Mouse (Mus musculus) thymus, adult 2 months (tissue): Measurements from ENCODE around the gene Nme2. TPM values are rescaled to one million over a fixed set of nuclear protein-coding genes. Genes with fewer than 3 reads are reported as not detected.

ENCODE experiments used
- DNase-seq: peaks from one replicate; pipeline ENCODE4 v3.0.0; 2021
- H3K27ac ChIP-seq: fragments of 200-500 bp; 2 replicates; pipeline ENCODE4 v1.5.1; 2012; ENCODE audit warnings: low read length, control low read depth; ENCODE audit not compliant: control insufficient read depth, insufficient read depth
- H3K27me3 ChIP-seq: fragments of 200-500 bp; 2 replicates; pipeline ENCODE4 v1.6.1; 2012; ENCODE audit warnings: mild to moderate bottlenecking, low read length, moderate library complexity, mixed read lengths; ENCODE audit not compliant: control insufficient read depth, insufficient read depth
- H3K36me3 ChIP-seq: fragments of 200-500 bp; 2 replicates; pipeline ENCODE4 v1.6.1; 2012; ENCODE audit warnings: mild to moderate bottlenecking, low read length, moderate library complexity; ENCODE audit not compliant: control insufficient read depth, insufficient read depth
- H3K4me1 ChIP-seq: fragments of 200-500 bp; replicated peaks from 2 replicates; pipeline ENCODE4 v1.6.1; 2012; ENCODE audit warnings: low read length; ENCODE audit not compliant: control insufficient read depth, insufficient read depth
- H3K4me3 ChIP-seq: fragments of 200-500 bp; 2 replicates; pipeline ENCODE4 v1.5.1; 2012; ENCODE audit warnings: mild to moderate bottlenecking, low read length, control low read depth, moderate library complexity; ENCODE audit not compliant: control insufficient read depth, insufficient read depth
- CTCF ChIP-seq: fragments of 200-500 bp; IDR thresholded peaks from 2 replicates; pipeline ENCODE4 v1.5.1; 2012; ENCODE audit warnings: mild to moderate bottlenecking, control low read depth, low read length, moderate library complexity, borderline replicate concordance; ENCODE audit not compliant: control insufficient read depth, poor library complexity, insufficient read depth; ENCODE audit errors: extremely low read depth
- POLR2A ChIP-seq: fragments of 200-500 bp; IDR thresholded peaks from 2 replicates; pipeline ENCODE4 v1.6.1; 2012; ENCODE audit warnings: mild to moderate bottlenecking, low read length, control low read depth, moderate library complexity; ENCODE audit not compliant: control insufficient read depth, poor library complexity, insufficient read depth; ENCODE audit errors: extremely low read depth
- WGBS: fragments of 180-500 bp; shearing (Covaris S2); methylation state at CpG from one replicate; pipeline ENCODE4 v1.1.7; 2018; 5-methylcytosine and 5-hydroxymethylcytosine counted together
- polyA plus RNA-seq: library from polyadenylated mRNA; depleted of rRNA; stranded (reverse); fragments of >200 nt; gene quantifications from 2 replicates; pipeline ENCODE4 v1.2.3, GENCODE M21; 2012; rRNA removed

Gene Nme2
- polyA plus RNA-seq: 151 and 178 TPM in 2 replicates

DNA sequence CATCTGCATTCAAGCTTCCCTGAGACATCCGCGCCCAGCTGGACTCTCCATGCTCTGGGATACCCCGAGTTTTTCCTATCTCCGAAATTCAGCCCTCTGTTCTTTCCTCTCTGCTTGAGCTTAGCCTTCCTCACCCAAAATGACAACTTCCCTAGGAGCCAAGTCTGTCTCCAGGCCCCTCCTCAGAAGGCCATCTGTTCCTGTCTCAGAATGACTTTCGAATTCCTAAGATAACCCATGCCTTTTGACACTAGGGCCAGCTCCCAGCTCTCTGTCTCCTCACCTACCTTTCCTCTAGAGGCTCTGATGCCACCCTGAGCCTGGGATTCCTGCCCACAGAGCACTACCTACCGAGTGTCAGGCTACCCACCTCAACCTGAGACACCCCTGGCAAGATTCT, at the start of gene Nme2:
Gene Nme2, minus strand, starts transcription at position 101 of the 400 bp plus-strand sequence.
- Histone ChIP-seq H3K27ac (peak within 1 kb of the TSS; percentile 44; the same call in 1 of the 2 replicates), H3K36me3 (peaks cover 14% of the 10 kb centered on the region; the same call in 1 of the 2 replicates), H3K4me1 (peaks cover 12% of the 10 kb centered on the region), H3K4me3 (peak within 1 kb of the TSS; percentile 73), H3K27me3 (no peaks in the 10 kb centered on the region)
- TF ChIP-seq CTCF: no peak
- no peak for TF ChIP-seq POLR2A
- DNase-seq: no peak
- 2% methylated on average over 6 of the region's 6 CpGs for WGBS

- Histone ChIP-seq H3K4me1 (no peaks in the 10 kb centered on the region), H3K4me3 (no peak overlapping the region), H3K27me3 (no peaks in the 10 kb centered on the region), H3K27ac (no peak overlapping the region), H3K36me3 (no peaks in the 10 kb centered on the region)
- DNase-seq: no peak
- 94% methylated on average over 2 of the region's 2 CpGs for WGBS
- no peak for TF ChIP-seq POLR2A
- no peak for TF ChIP-seq CTCF
These were observed 47.3 kb upstream of the Nme2 start for GRCm38 (mm10) chr11:94003346-94003745.

DNA sequence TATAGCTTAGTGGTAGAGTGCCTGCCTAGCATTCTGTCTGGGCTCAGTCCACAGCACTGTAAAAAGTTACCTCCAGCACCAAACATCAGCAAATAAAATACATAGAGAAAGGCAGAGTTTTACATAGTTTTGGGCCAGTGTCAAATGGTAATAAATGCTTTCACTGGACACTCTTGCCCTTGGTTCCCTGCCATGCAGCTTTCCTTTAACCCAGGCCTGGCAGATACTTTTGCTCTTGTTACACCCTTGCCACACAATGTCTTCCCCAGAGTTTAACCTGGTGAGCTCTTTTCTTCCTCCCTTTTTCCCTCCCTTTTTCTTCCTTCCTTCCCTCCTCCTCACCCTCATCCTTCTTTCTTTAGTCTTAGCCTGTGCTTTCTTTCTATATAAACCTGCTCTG, 43.2 kb upstream of the Nme2 start:
- Histone ChIP-seq H3K36me3 (no peaks in the 10 kb centered on the region), H3K27me3 (no peaks in the 10 kb centered on the region), H3K27ac (no peak overlapping the region), H3K4me1 (peaks cover 8% of the 10 kb centered on the region), H3K4me3 (no peak overlapping the region)
- TF ChIP-seq CTCF (no peak), POLR2A (no peak)
- DNase-seq: no peak

GRCm38 (mm10) chr11:93997141-93997775, 41.2 kb upstream of the Nme2 start:
- TF ChIP-seq POLR2A (no peak), CTCF (no peak)
- WGBS: 43% methylated on average over 13 of the region's 13 CpGs
- no peaks in the 10 kb centered on the region for H3K36me3 ChIP-seq
- H3K4me3 ChIP-seq: peak overlapping the region; percentile 6; the same call in 1 of the 2 replicates
- peaks cover 8% of the 10 kb centered on the region for H3K4me1 ChIP-seq
- H3K27me3 ChIP-seq: no peaks in the 10 kb centered on the region
- H3K27ac ChIP-seq: no peak overlapping the region; the same call in 1 of the 2 replicates
- DNase-seq: peak; percentile 39

DNA sequence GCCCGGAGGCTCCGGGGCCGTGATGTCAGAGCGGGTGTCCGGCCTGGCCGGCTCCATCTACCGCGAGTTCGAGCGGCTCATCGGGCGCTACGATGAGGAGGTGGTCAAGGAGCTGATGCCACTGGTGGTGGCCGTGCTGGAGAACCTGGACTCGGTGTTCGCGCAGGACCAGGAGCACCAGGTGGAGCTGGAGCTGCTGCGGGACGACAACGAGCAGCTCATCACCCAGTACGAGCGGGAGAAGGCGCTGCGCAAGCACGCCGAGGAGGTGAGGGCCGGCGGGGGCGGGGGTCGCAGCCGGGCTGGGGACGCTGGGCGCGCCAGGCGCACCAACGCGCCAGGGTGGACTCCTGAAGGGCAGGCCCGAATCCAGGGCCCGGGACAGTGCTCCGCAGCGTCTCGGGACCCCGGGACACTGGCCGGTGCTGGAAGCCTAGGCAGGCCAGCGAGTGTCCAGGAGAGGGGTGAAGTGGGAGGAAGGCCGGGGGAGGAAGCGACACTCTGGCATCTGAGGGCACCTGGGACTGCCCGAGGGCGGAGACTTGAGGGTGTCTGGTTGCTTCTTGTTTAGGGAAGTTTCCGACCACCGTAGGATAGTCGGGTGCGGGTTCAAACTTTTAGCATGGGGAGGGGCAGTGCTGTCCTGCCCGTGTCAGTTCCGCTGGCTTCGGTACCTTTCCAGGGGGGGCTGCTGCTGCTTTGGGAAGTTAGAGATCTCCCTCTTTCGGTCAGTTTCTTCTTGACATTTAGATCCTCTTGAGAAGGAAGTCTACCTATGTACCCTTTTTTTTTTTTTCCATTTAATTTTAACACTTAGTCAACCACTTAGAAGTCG, 40.5 kb upstream of the Nme2 start:
- no peaks in the 10 kb centered on the region for H3K36me3 ChIP-seq
- peak overlapping the region; percentile 93 for H3K4me3 ChIP-seq
- peak overlapping the region; percentile 57 for H3K27ac ChIP-seq
- WGBS: under 1% methylated on average over 58 of the region's 58 CpGs
- peak; percentile 50 for DNase-seq
- no peaks in the 10 kb centered on the region for H3K27me3 ChIP-seq
- H3K4me1 ChIP-seq: peaks cover 8% of the 10 kb centered on the region
- TF ChIP-seq POLR2A (no peak), CTCF (no peak)

GRCm38 (mm10) chr11:93995720-93996305, 39.8 kb upstream of the Nme2 start, which contains the start of gene Spag9:
TSS of gene Spag9 (plus strand) at chr11:93996091.
- Histone ChIP-seq H3K4me3 (peak within 1 kb of the TSS; percentile 93), H3K27ac (peak within 1 kb of the TSS; percentile 93), H3K4me1 (peaks cover 8% of the 10 kb centered on the region), H3K36me3 (no peaks in the 10 kb centered on the region), H3K27me3 (no peaks in the 10 kb centered on the region)
- under 1% methylated on average over 70 of the region's 70 CpGs for WGBS
- peak; percentile 81; the same call in 1 of the 2 replicates for TF ChIP-seq POLR2A
- no peak; the same call in 1 of the 2 replicates for TF ChIP-seq CTCF
- peak; percentile 91 for DNase-seq
